Mouse (Mus musculus) retina, adult 2 months (tissue): ENCODE results near the gene Cd244a.

Experiments used
- DNase-seq: peaks from one replicate; pipeline ENCODE4 v3.0.0-alpha.2; 2012; ENCODE audit warnings: low read depth, low spot score

Gene Cd244a

GRCm38 (mm10) chr1:171648840-171649239, 89.8 kb downstream of the Cd244a start:
- no peak for DNase-seq

DNA sequence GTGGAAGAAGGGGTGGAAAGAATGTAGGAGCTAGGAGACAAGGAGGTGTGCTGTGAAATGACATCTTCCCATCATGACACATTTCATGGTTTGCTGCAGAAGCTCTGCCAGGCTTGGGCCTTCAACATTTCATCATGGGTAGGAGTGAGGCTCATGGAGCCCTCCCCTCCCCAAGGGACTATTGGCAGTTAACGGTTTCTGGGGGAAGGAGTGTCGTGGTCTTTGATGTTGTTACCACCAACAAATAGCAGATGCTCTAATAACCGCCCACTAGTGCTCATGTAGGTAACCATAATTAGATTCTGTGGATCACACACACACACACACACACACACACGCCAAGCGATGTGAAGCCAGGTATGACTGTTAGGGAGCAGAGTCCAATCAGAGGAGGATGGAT, 93.7 kb downstream of the Cd244a start, which contains the start of gene Slamf7:
TSS of gene Slamf7 (minus strand) at position 302 of the 400 bp plus-strand sequence.
- DNase-seq: no peak

DNA sequence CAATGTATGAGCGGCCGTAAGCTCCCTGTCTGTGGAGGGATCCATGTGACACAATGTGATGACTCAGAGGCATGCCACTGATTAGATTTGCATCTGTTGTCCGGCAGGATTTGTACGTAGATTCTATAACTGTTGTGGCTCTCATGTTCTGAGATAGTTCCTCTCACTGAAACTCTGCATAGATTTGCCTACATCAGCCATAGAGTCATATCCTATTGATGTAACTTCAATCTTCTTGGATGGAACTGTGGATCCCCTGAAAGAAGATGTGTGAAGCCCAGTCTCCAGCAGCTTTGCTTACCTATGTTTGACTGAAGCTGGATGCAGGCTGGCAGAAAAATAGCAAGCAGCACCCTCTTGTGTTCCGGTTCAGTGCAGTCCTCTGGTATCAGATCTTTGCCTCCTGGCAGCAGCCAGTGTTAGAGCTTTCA, 99.6 kb downstream of the Cd244a start:
- no peak for DNase-seq
